Mouse (Mus musculus): ENCODE results near the gene Stx1a. TPM values are rescaled to one million over a fixed set of nuclear protein-coding genes. Genes with fewer than 3 reads are reported as not detected.
"Not testable (repeated sequence)": the region's sequence is repeated elsewhere in the genome, so short reads cannot be mapped to it uniquely, and the experiment has no call there.

Gene Stx1a
- total RNA-seq, 2 experiments from 2014 or later, result 6.8 to 9.5 TPM

DNA sequence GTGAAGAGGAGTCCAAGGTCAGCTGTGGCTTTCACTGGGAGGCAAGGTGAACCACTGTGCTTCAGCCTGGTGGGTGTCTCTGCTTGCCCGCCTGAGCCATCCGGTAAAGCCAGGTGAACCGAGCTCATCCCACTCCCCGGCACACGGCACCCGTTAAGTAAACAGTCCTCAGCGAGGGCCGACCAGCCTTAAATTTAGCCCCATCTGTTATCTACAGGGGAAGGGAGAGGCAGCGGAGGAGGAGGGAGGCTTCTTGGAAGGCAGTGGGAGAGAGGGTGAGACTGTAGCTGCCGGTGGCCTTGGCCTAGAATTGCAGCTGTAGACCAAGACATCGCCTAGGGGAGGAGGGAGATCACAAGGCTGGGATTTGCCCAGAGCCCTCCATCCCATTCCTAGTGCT is 17.5 kb downstream of the Stx1a start:
- DNase-seq, result peak; percentile 50

DNA sequence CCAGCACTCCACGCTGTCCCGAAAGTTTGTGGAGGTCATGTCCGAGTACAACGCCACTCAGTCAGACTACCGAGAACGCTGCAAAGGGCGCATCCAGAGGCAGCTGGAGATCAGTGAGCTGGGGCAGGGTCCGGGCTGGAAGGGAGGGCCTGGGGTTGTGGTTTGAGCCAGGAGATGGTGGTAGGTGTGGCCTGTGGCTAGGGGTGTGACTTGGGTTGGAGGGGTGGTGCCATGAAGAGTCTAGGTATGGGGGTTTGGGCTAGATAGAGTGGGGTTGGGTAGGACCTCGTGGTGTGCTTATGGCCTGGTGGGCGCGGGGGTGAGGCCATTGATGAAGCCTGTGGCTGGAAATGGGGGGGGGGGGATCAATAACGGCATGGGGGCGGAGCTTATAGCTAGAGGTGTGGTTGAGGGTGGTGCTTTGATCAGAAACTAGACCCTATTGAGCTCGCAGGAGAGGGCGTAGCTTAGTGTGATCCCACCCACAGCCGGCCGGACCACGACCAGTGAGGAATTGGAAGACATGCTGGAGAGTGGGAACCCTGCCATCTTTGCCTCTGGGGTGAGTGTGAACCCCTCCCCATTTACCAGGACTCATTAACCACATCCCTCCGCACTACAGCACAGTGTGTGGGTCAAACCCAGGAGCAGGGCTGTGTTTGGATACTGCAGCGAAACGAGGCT is 19.0 kb downstream of the Stx1a start:
- no peak for DNase-seq

GRCm38 (mm10) chr5:135044575-135044974 is 21.3 kb downstream of the Stx1a start:
- DNase-seq, result no peak

- no peak for DNase-seq
These were observed 25.3 kb downstream of the Stx1a start for GRCm38 (mm10) chr5:135048539-135048938.

GRCm38 (mm10) chr5:135049268-135049667 is 26.0 kb downstream of the Stx1a start:
- DNase-seq, result not testable (repeated sequence)

- no peak for DNase-seq
These were observed 30.1 kb downstream of the Stx1a start for GRCm38 (mm10) chr5:135053356-135053755.

- peak; percentile 98 for DNase-seq
These were observed 40.5 kb downstream of the Stx1a start, which contains the start of gene Dnajc30 for GRCm38 (mm10) chr5:135063629-135064381. Gene Dnajc30, plus strand, starts transcription at chr5:135064202.

- DNase-seq, result no peak
These were observed 41.1 kb downstream of the Stx1a start for GRCm38 (mm10) chr5:135064382-135064766.

DNA sequence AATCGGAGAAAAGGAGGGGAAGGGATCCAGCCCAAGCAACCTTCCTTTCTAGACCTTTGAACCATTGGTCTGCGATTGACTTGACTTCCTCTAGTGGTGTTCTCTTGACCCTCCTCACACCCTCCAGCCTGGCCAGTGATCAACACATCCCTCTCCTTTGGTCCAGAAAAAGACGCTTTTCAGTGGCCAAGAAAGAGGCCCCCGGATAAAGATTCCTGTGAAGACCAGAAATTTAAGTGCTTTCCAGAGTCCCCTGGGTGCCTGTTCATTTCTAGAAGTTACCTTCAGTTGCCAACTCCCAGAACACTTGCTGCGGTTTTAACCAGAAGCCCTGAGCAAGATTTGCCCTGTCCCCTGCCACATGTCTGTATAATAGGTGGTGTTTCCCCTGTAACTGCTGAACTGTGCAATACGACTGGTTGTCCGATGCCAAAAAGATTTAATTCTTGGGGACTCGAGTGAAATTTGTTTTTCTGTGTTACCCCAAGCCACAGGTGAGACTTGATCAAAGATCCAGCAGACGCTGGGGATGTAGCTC is 41.7 kb downstream of the Stx1a start, which contains the start of gene Bud23:
Gene Bud23, minus strand, starts transcription at position 51 of the 538 bp plus-strand sequence.
- not testable (repeated sequence) for DNase-seq

- no peak for DNase-seq
These were observed 42.7 kb downstream of the Stx1a start for GRCm38 (mm10) chr5:135066008-135066407.

- DNase-seq, result no peak
These were observed 47.2 kb downstream of the Stx1a start for GRCm38 (mm10) chr5:135070448-135070847.

GRCm38 (mm10) chr5:135072061-135072460 is 48.8 kb downstream of the Stx1a start:
- no peak for DNase-seq

DNA sequence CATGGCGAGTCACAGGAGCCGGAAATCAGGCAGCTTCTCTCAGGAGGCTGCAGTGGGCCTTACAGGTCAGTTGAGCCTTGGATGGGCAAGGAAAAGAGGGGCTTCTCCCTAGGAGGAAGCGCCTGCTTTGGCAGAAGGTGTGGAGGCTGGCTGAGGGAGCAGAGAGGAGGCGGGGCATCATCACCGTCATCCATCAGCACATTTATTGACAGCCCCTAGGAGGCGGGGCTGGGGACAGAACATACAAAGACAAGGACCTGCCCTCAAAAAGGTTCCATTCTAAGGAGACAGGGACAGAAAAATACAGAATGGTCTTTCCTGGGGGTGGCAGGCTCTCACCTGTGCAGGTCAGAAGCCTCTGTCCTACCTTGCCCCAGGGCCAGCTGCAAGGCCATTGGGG is 49.4 kb downstream of the Stx1a start:
- no peak for DNase-seq

DNA sequence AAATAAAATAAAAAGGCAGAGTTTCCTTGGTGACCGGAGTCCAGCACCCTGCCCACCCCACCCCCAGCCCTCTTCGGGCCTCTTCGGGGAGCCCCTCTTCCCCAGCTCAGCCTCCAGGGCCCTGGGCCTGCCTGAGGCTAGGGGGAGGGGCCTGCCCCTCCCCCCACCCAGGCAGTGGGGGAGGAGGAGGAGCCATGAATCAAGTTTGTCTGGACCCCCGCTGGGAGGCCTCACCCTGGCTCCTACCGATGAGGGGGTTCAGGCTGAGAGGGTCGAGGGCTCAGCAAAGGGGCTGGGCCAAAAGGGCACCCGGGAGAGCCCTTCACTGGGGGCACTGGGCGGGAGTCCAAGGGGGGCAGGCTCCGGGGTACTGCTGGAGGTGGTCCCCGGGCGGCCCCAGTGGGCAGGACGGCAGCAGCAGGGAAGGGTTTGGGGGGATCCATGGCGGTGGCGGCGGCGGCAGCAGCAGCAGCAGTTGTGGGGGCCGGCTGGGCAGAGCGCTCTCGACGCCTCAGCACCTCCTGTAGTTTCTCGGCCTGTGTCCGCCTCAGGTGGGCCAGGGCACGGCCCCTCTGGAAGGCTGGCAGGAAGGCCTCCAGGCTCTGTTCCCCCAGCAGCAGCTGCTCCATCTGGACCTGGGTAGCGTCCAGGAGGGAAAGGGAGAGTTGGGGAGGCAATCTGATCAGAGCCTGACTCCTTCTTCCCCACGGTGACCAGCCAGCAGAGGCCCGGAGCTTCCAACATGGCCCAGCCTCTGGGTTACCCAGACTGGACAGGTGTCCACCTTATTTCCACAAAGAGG is 50.3 kb downstream of the Stx1a start:
- no peak for DNase-seq

DNA sequence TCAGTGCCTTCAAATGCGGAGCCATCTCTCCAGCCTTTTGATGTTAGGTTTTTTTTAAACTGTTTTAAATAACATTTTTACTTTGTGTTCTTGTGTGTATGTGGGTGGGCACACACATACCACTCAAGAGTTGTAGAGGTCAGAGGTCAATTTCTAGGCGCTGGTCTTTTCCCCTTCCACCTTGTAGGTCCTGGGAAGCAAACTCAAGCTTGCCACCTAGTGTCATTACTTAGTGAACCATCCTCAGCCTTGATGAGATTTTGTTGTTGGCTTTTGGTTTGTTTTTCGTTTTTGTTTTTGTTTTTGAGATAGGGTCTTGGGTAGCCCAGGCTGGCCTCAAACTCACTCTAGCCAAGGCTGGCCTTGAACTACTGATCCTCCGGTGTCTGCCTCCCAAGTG is 52.4 kb downstream of the Stx1a start:
- DNase-seq, result no peak

DNA sequence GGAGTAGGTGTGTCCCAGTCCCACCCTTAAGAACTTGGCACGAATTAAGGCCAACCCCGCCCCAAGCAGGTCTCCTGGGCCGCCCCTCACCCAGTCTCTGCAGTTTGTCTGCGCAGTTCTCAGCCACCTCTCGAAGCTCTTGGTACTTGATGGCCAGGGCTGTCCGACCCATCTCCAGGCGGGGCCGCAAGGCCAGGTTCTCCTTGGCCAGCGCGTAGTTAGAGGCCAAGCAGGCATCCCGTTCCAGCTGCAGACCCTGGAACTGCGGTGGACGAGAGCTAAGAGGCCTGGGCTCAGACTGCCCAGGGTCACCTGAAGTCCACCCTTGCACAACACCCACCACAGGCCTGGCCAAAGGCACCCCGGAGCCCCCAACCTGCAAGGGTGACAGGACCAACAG is 53.1 kb downstream of the Stx1a start:
- DNase-seq, result no peak

GRCm38 (mm10) chr5:135076931-135077505 is 53.7 kb downstream of the Stx1a start:
- DNase-seq, result no peak

GRCm38 (mm10) chr5:135077564-135078481 is 54.5 kb downstream of the Stx1a start, which contains the start of gene Vps37d:
Gene Vps37d, minus strand, starts transcription at chr5:135078266.
- peak; percentile 98 for DNase-seq

GRCm38 (mm10) chr5:135078482-135078810 is 55.2 kb downstream of the Stx1a start:
- DNase-seq, result no peak

- no peak for DNase-seq
These were observed 56.3 kb downstream of the Stx1a start for GRCm38 (mm10) chr5:135079578-135079977.

DNA sequence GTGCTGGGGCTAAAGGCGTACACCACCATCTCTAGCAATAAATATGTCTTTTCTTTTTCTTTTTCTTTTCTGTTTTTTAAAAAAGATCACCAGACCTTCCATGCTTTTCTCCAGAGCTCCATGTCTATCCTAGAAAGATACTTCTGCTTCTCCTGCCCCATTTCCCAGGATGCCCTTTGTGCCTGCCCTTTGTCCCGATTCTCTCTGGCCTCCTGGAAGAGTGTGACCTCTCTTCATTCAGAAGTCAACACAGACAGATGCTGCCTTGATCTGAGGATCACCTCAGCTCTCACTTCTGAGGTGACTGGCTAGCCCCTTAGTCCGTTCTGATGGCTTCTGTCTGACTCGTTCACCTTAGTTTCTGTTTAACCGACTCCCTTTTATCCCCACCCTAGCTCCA is 57.3 kb downstream of the Stx1a start:
- DNase-seq, result no peak
